ENCODE assay signal across 18 mouse cellular contexts in the genomic region with DNA sequence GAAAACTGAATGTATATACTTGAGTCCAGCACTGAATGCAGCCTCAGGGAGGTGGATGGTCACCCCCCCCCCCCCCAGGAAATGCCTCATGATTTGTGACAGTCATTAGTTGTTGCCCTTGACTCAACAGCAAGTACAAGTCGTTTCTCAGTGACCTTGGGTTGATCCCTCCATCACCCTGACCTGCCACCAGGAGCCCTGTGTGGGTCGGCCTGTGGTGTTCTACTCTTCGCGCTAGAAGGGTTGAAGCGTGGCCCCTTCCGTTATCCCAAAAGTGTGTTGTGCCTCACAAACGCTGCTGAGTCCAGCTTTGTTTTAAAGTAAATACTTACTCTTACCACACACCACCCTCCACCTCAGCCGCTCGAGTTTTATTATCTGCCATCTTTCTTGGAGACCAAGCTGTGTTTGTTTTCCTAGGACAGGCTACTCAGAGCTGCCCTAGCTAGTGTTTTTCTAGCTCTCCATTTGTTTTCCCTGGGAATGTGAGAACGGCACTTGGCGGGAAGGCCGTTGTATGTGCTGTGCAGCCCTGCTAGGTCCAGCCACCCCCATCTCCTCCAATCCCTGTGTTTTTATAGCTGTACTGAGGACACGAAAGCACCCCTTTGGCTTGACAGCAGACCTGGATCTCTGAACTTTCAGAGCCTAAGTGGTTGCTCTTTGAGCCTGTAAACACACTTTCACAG.
DNase-seq lines count a peak whose midpoint lies in the region; ATAC-seq and TF ChIP-seq lines count a peak whose summit lies in the region.
"Had no signal": no experiment of that assay in that cellular context is flagged by ENCODE, and none has a peak within 500 bp of the region (broad histone marks: within the 10 kb centered on the region; RNA-seq: fewer than 3 reads in every experiment).

No protein-coding gene starts in this region.

- no peak for TF ChIP-seq EP300 in lung, postnatal 0 days (IDR thresholded peaks at IDR 0.05)

- TF ChIP-seq CTCF in lung, postnatal 0 days (IDR thresholded peaks at IDR 0.05), result no peak

- no peak overlapping the region for H3K4me2 ChIP-seq in heart, embryonic 16.5 days (ENCODE audit: low read depth, low read length)
- H3K4me2 ChIP-seq in lung, postnatal 0 days (replicated peaks; ENCODE audit: low read depth, low read length), result no peak overlapping the region
- H3K4me2 ChIP-seq in intestine, embryonic 15.5 days (replicated peaks), result no peak overlapping the region
- H3K4me2 ChIP-seq: forebrain, embryonic 13.5 days had no signal

- H3K4me1 ChIP-seq in heart, embryonic 16.5 days (ENCODE audit: control insufficient read depth, insufficient read depth, low read length), result peaks cover 43% of the 10 kb centered on the region
- H3K4me1 ChIP-seq in lung, postnatal 0 days (ENCODE audit: insufficient read depth, low read depth, low read length), result no peaks in the 10 kb centered on the region
- no peaks in the 10 kb centered on the region for H3K4me1 ChIP-seq in intestine, embryonic 15.5 days (replicated peaks)
- H3K4me1 ChIP-seq: forebrain, embryonic 13.5 days had no signal

- H3K4me3 ChIP-seq in heart, embryonic 16.5 days (ENCODE audit: low read length), result no peak overlapping the region
- H3K4me3 ChIP-seq in lung, postnatal 0 days (ENCODE audit: low read depth, low read length), result no peak overlapping the region
- H3K4me3 ChIP-seq in intestine, embryonic 15.5 days (replicated peaks), result no peak overlapping the region
- H3K4me3 ChIP-seq: forebrain, embryonic 13.5 days; midbrain, embryonic 10.5 days had no signal

- WGBS in heart, embryonic 16.5 days, result 55% methylated on average over 13 of the region's 13 CpGs
- WGBS in lung, postnatal 0 days, result 27% methylated on average over 13 of the region's 13 CpGs
- WGBS in intestine, embryonic 15.5 days, result 49% methylated on average over 13 of the region's 13 CpGs

- peak overlapping the region; percentile 15; the same call in 1 of the 2 replicates for H3K27ac ChIP-seq in heart, embryonic 16.5 days (ENCODE audit: low read length)
- no peak overlapping the region for H3K27ac ChIP-seq in lung, postnatal 0 days (ENCODE audit: low read length)
- no peak overlapping the region for H3K27ac ChIP-seq in intestine, embryonic 15.5 days
- H3K27ac ChIP-seq: forebrain, embryonic 13.5 days; midbrain, embryonic 10.5 days had no signal

- H3K27me3 ChIP-seq in heart, embryonic 16.5 days (ENCODE audit: control insufficient read depth, insufficient read depth, low read length), result no peaks in the 10 kb centered on the region
- H3K27me3 ChIP-seq in lung, postnatal 0 days (replicated peaks; ENCODE audit: insufficient read depth, low read length), result no peaks in the 10 kb centered on the region
- H3K27me3 ChIP-seq in intestine, embryonic 15.5 days (replicated peaks), result no peaks in the 10 kb centered on the region
- H3K27me3 ChIP-seq: forebrain, embryonic 13.5 days had no signal

- peaks cover 41% of the 10 kb centered on the region for H3K36me3 ChIP-seq in heart, embryonic 16.5 days (ENCODE audit: control insufficient read depth, insufficient read depth)
- H3K36me3 ChIP-seq in lung, postnatal 0 days (ENCODE audit: insufficient read depth, low read length), result peaks cover 12% of the 10 kb centered on the region
- peaks cover 31% of the 10 kb centered on the region; the same call in 1 of the 2 replicates for H3K36me3 ChIP-seq in intestine, embryonic 15.5 days

- no peak overlapping the region for H3K9ac ChIP-seq in heart, embryonic 16.5 days (ENCODE audit: low read length)
- H3K9ac ChIP-seq in lung, postnatal 0 days (replicated peaks; ENCODE audit: low read depth), result no peak overlapping the region
- no peak overlapping the region for H3K9ac ChIP-seq in intestine, embryonic 15.5 days
- H3K9ac ChIP-seq: forebrain, embryonic 13.5 days; liver, postnatal 0 days had no signal

- no peak for DNase-seq in heart, postnatal 36 days
- peak; percentile 63 for DNase-seq in lung, adult 18-20 months
- DNase-seq in lung, postnatal 10 days, result no peak
- DNase-seq in embryo, embryonic 9.5 days (ENCODE audit: extremely low spot score), result peak; percentile 32
- no peak for DNase-seq in lung, postnatal 0 days (ENCODE audit: low spot score)
- DNase-seq in right cerebral cortex, adult 2 months (ENCODE audit: low spot score in 2 of 2), result no peak
- DNase-seq: adrenal gland, postnatal 25 days; cerebellum, adult 8-10 months; heart, postnatal 14 days; kidney, postnatal 10 days; liver; liver, postnatal 0 days; thymus, postnatal 14 days had no signal

- H3K9me3 ChIP-seq in heart, embryonic 16.5 days (replicated peaks; ENCODE audit: control insufficient read depth, low read length), result no peaks in the 10 kb centered on the region
- H3K9me3 ChIP-seq in lung, postnatal 0 days (ENCODE audit: low read length), result no peaks in the 10 kb centered on the region
- H3K9me3 ChIP-seq in intestine, embryonic 15.5 days, result no peaks in the 10 kb centered on the region
- H3K9me3 ChIP-seq: forebrain, embryonic 13.5 days; midbrain, embryonic 10.5 days had no signal

- no peak for ATAC-seq in heart, embryonic 16.5 days (replicated peaks; ENCODE audit: extremely low read depth, insufficient read depth, low FRiP score)
- peak; percentile 44 for ATAC-seq in lung, postnatal 0 days
- no peak for ATAC-seq in intestine, embryonic 15.5 days
- ATAC-seq: forebrain, embryonic 13.5 days; hindbrain, embryonic 16.5 days; liver, postnatal 0 days had no signal

- intact Hi-C loops in heart, postnatal 36 days (cut with DNase I), result no loop called here

Comparison
In these comparisons a context has a peak if more than half of its experiments do, and no peak if none do; other contexts are left out.
1. DNase-seq: peak in lung, adult 18-20 months (2 of 2) and embryo, embryonic 9.5 days (single experiment); none in heart, postnatal 36 days (0 of 2), lung, postnatal 10 days (single experiment), lung, postnatal 0 days (single experiment) and right cerebral cortex, adult 2 months (0 of 2).